Mouse (Mus musculus): ENCODE measurements around the gene Tbc1d1. TPM values are rescaled to one million over a fixed set of nuclear protein-coding genes. Genes with fewer than 3 reads are reported as not detected.
A peak's percentile ranks its signal among the peaks of the same experiment; 100 is the strongest.

Gene Tbc1d1
- total RNA-seq (2021) (10 to 100 TPM in 1 of 2 experiments, 1 to 10 TPM in 1; 9.7 to 14.2 TPM), polyA plus RNA-seq (2012; rRNA removed) (7.4 and 10.2 TPM in 2 replicates)
- long read RNA-seq, full-length matches to known transcripts, result 6 of 8 reads
- long read RNA-seq, partial matches to known transcripts, result 0 of 8 reads
- long read RNA-seq, other reads (novel, unspliced or antisense), result 2 of 8 reads

DNA sequence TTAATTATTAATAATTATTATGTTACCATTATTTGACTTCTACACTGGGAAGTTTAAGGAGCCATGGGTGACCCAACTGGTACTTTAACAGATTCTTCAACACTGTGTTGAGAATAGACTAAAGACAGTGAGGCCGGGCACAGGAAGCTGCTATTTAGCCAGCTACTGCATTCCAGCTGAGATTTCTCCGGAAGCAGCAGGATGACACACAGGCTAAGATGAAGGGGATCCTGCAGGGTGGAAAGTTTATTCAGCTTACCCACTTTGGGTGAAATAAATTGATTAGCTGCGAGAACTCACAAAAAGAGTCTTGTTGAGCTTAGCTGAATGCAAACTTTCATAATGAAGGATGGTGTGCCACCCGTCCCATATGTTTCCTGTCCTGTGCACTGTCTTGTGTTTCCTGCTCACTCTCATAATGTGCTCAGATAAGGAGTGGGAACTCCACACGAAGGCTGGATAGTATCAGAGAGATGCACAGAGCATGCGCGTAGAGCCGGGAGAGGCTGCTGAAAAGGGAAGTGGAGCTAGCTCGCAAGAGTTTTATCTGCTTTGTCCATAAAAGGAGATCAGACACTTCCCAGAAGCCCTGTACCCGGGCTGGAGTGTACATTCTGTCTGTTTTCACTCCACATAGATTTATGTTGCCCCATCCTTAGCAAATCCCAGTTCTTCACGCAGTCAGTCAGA is at the start of gene Tbc1d1:
Gene Tbc1d1 (plus strand): TSS at position 445 of the 690 bp plus-strand sequence.
- peak; percentile 59 for DNase-seq

DNA sequence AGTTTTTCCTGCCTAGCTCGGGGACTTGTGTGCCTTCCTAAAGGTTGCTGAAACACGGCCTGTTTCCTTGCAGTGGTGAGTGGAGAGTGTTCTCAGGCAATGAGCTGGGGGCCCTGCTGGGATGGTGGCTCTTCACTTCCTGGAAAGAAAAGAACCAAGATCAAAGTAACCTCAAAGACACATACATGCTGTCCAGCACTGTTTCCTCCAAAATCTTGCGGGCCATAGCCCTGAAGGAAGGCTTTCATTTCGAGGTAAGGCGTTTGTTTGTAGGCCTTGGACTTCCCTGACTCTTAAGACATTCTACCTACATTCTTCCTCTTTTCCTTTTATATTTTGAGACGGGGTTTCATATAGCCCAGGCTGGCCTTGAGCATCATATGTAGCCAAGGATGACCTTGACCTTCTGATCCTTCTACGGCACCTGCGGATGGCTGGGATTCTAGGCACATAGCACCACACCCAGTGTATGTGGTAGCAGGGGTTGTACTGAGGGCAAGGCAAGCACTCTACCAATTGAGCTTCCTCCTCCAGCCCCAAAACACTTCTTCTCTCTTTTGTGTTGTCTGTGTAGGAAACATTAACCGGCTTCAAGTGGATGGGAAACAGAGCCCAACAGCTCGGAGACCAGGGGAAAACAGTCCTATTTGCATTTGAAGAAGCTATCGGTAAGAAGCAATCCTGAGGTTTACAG is 48.4 kb upstream of the Tbc1d1 start:
- DNase-seq, result no peak

DNA sequence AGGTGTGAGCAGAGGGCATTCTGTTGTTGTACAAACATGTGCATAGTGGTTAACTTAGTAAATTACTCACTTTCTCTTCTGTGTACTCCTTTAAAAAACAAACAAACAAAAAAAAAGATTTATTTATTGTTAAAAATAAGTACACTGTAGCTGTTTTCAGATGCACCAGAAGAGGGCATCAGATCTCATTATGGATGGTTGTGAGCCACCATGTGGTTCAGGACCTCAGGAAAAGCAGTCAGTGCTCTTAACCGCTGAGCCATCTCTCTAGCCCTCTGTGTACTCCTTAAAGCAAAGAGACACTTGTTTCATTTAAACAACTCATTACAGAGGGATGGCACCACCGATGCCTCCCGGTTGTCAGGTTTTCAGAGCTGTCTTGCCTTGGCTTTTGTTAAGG is 46.9 kb upstream of the Tbc1d1 start:
- DNase-seq, result no peak

DNA sequence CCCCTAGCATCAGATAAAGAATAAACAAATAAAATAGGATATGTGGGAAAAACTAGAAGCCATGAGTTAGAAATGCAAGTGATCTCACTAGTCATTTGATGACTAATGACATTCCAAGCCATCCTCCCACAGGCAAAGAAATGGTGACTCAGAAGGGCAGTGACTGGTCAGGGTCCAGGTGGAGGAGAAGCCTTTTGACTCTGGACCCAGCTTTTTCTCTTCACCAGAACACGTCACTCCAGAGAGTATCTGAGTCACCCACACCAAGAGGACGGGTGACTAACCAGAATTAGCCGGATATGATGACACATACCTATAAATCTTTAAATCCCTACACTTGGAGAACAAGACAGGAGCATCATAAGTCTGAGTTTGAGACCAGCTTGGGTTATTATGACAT is 43.7 kb upstream of the Tbc1d1 start:
- DNase-seq, result peak; percentile 86

DNA sequence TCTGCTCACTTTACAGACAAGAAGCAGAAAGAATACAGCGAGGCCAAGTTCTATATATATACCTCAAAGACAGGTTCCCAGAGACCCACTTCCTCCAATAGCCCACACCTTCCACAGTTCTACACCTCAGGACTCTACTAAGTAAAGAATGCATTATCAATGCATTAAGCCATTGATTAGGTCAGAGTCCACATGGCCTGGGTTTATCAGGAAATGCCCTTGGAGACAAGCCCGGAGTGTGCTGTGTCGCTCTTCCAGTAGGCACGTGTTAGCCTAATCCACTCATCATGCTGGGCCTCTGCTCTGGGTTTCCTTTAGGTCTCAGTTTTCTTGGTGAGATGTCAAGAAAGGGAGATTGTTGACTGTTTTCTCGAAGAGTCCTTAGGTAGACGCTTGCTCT is 41.9 kb upstream of the Tbc1d1 start:
- no peak for DNase-seq

DNA sequence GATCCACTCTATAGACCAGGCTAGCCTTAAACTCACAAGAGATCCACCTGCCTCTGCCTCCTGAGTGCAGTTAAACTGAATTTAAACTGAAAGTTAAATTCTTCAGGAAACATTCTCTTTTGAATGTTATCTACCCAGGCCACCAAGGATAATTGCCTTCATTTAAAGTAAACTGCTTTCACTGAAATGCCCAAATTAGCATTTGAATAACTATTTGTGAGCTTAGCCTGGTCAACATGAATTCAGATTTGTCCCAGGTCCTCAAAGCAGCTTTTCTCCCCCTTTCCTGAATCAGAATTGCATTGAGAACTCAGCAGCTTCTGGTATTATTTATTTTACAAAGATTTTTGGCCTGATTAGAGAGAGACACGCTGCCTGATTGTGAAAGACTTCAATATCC is 38.9 kb upstream of the Tbc1d1 start:
- no peak for DNase-seq

DNA sequence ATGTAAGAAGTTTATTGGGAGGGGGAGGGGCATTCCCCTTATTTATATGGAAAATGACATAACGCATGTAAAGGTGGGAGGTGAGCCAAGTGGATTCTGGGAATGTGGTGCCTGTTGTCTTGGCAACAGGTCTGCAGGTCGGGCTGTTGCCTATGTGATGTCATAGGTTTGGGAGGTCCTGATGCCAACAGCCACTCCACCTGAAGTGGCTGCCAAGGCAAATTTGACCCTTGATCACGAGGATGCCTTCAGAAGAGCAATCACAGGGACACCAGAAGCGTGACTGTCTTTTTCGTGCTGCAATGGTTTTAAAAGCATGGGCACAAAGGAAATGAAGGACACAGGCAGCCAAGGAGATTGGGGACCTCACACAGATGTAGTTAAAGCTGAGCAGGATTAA is 30.3 kb upstream of the Tbc1d1 start:
- no peak for DNase-seq

DNA sequence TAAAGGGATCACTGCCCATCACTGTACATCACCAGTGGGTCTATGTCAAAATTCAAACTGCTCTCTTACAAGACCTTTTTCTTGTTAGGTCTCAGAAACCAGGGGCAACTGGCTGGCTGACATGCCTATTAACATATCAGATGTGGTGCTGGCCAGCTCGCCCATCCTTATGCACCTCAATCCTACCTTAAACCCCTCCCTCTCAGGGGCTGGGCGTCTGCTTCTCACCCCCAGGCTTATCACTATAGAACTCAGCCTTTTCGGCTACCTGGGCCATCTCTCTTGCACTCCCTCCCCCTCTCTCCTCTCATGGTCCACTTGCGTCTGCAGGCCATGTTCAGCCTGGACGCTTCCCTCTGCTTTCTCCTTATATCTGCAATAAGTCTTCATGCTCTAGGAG is 24.6 kb upstream of the Tbc1d1 start:
- DNase-seq, result no peak

DNA sequence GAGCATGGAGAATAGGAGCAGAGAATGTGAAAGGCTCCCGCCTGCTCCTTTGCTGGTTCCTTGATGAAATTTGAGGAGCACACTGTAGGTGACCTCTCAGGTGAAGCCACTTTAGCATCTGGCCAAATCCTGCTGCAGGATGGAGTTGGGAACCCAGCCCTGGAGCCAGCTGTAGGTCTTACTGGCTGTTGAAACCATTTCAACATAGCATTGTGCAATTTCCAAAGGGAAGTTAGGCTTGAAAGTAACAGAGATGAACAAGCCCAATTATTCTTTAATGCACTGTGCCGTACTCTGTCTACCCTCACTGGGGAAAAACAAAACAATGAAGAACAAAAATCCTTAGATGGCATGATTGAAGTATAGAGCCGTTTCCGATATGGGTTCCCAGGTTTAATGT is 22.2 kb upstream of the Tbc1d1 start:
- DNase-seq, result no peak

DNA sequence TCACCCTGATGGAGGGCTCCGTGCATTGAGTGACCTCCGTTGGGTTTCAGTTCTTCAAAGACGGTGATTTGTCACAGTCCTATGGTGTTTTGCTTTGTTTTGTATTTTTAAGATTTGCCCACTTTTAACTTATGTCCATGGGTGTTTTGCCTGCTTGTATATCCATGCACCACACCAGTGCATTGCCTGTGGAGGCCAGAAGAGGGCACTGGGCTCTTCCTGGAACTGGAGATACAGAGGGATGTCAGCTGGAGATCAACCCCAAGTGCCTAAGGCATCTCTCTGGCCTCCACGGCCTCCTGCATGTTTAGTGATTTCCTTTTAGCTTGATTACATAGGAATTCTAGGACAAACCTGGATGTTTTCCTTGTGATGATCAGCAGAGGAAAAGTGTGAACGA is 19.8 kb upstream of the Tbc1d1 start:
- DNase-seq, result no peak

DNA sequence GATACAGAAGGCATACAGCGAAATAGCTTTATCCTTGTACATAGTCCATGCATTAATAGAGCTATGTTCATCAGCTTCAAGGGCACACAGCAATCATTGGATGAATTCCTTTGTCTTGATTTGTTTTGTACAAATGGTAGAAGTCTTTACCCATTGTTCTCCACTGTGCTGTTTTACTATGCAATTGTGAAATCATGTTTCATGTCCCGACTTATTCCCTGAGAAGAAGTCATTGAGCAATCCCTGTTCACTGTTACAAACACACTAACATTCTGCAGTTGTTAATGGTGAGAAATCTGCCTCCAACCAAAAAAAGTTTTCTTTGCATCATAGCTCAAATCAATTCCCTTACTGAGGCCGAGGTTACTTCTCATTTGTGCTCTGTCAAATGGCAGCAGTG is 15.9 kb upstream of the Tbc1d1 start:
- no peak for DNase-seq

DNA sequence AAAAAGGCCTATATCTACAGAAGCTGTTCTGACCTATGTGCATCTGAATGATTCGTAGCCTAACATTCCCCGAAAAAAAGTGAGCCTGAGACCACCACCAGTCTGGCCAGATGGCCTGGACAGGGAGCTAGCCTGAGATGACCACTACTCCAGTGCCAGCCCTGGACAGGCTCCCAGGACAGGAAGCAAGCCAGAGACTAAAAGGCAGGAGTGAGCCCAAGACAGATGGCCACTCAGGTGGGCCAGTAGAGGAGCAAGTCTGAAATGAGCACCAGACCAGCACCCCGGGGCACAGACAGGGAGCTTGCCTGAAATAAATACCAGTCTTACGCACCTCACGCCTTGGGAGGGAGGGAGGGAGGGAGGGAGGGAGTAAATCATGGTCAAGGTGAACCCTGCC is 11.8 kb upstream of the Tbc1d1 start:
- DNase-seq, result no peak

DNA sequence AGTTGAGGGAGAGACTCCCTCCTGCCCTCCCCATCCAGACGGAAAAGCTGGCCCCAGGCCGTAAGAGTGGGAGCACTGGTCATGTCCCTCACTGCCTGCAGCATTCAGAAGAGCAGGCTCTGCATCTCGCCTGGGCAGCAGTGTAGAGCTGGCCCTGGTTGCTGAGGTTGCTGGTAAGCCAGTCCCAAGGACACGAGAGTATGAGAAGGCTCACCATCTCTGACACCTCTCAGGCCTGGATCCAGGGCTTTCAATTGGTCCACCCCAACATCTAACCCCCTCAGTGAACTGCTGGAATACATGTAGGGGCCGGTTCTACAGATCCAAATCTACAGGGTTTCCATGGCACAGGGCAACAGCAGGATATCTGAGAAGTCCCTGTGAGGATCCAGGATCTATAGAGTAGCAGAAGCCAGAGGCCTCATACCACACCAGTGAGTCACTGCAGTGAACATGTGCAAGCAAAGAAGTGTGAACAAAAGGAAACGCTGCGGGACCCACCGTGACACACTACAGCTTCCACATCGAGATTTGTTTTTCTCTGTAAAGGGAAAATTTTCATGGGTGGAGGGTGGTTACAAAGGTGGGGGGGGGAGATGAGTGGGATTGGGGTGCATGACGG is 9.6 kb upstream of the Tbc1d1 start:
- no peak for DNase-seq

DNA sequence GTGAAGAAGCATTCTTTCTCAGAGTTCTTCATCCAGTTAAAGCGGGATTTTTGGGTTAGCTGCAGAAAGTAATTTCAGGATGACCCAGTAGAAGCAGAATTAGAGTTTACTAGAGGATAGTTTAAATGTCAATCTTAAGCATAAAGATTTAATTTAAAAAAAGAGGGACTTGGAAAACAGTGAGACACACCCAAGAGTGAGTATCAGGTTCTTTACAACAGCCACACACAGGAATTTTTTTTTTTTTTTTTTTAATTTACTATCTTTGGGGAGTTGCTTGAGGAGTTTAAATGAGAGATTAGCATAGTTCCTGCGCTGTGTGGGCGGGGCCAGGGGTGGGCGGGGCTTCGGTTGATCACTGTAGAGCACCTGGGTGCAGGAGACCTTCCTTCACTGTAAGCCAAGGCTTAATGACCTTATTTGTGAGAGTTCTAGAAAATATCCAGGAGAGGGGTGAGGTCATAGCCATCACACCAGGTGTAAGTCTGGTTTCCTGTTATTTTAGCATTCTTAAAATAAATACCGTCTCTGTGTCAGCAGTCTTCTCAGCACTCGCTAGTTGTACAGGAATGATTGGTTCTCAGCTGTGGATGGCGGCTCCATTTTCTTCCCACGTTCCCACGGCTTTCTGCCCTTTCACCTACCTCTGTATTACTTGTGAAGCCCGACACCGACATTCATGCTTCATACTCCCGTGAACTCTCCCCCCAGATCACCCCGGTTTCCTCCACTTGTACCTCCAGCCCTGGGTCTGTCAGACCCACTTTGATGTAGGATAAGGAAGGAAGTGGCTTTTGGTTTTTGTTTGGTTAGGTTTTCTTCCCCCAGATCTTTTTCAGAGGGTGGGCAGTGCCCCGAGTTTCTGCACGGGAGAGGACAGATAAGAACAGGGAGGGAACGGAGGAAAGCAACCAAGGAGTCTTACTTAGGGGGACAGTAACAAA is 6.6 kb upstream of the Tbc1d1 start:
- no peak for DNase-seq

DNA sequence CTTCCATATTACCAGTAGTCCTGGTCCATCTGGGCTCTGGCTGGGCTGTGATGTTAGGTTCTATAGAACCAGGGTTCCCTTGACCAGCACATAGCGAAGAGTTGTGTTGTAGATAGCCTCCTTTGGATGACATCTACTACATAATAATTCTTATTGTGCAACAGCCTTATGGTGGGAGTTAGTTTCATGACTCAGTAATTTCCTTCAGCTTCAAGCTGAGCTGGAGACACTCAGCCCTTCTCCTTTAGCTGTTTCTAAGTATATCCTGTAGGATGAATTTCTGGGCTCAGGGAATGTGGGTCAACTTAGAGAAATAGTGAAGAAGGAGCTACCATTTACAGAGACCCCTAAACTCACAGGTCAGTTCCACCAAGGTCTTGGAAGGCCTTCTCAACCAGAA is 2.8 kb upstream of the Tbc1d1 start:
- no peak for DNase-seq

DNA sequence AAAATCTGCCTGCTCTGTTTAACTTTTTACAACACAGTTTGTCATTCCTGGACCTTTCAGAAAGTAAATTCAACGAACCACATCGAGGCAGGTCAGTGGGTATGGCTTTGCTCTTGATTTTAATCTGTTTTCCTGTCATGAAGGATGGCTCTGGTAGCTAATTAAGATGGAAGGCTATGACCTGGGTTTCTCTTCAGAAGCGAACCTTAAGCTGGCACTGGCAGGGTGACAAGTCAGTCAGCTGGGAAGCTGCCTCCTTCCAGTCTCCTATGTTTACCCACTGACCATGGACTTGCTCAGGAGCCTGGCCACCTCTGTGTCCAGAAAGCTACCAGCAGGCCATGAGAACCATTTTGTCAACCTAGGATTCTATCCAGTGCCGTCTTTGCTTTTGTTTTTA is 474 bp downstream of the Tbc1d1 start:
- no peak for DNase-seq

DNA sequence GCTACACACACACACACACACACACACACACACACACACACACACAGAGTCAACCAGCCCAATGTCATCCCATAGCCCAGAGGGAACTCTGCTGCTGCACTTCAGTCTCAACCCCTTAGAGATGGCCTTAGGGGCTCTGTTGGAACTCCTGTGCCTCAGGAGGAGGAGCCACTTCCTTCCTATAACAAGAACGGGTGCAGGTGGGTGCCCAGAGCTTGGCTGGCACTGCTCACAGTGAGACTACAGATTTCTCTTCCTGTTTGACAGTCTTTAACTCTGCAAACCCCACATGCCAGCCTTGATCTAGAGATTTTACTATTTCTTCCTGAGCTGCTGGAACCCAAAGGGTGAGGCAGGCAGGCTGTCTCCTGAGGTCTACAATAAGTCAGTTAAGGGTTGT is 1.8 kb downstream of the Tbc1d1 start:
- DNase-seq, result no peak

DNA sequence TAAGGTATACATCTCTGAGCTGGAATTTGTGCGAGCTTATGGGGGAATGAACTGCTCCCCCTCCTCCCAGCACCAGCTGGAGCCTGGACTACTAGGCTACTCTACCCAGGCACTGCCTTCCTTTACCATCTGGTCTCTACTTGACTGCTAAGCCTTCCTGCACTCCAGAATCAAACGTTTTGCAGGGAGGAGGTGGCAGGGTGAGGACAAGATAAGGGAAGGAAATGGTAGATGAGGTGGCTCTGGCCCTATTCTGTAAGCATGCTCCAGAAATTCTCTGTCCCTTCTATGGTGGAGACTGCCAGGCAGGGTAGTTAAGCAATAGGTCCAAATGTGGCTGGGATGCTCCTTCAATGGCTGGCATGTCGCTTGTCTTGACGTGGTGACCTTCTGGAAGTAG is 2.4 kb downstream of the Tbc1d1 start:
- DNase-seq, result no peak

DNA sequence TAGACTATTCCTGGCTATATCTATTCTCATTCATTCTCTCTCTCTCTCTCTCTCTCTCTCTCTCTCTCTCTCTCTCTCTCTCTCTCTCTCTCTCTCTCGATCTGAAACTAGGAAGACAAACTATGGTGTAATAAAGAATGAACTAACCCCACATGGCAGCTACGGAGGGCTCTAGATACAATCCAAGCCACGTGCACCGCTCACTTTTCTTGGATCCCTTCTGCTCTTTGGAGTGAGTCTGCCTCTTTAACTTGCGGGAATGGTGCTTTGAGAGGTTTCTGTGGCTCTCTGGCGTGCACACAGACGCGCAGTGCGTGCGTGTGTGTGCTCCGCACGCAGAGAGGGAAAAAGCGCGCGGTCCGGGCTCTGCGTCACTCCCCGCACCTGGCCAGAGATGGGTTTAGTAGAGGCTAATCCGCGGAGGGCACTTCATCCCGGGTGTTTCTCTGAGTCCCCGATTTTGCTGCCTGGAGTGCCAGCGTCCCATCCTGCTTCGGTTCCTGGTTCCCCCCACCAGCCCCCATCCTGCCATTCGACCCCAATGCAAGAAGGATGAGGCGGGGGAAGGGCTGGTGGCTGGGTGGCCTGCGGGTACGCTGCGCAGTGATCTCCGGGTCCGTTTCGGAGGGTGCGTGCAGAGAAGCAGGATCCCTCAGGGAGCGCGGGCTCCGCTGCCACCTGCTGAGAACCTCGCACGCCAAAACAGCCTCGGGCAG is 3.1 kb downstream of the Tbc1d1 start:
- no peak for DNase-seq

DNA sequence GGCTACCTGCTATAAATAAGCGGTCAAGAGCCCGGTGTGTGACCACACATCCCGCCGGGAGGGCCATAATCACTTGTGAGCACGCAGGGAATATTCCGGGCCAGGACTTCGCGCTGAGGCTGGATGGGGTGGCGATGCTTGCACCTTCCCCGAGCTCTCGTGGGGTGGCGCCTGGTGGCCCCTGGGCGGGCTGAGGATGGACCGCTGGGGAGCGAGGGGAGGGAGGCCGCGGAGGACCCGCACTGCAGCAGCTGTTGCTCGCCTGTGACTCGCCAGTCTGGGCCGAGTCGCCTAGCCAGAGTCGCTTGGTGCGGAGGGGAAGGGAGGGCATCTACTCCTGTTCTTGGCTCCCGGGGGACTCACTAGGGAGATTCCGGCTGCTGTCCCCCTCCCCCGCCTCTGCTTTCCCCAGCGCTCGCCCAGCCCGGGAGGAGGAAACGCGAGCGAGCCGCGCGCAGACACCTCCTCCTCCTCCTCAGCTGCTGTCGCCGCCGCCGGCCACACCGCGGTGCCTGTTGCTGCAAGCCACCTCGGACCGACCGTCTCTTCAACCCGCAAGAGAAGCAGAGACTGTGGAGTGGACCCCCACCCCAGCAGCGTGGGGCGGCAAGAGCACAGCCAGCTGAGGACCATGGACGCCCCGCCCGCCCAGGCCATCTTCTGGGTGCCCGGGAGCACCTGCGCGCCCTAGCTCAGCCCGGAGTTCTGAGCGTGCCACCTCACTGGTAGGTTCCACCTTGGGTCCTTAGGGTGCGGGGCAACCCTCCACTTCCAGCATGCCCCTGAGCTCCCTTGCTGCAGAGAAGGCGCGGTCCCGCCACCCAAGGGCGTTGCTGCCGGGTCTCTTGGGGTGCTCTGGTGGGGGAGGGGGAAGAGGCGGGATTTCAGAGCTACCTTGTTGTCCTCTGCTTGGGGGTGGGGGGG is 3.9 kb downstream of the Tbc1d1 start:
- peak; percentile 71 for DNase-seq
